Mouse (Mus musculus) hindbrain, embryonic 11.5 days (tissue): ENCODE measurements at regions not wholly inside any gene's neighbourhood (a gene's known extent, or its start where the extent isn't known, plus 50 kb on each side); places are given as distances from the start of the nearest gene placed in this dataset.
"Not testable (repeated sequence)": the region's sequence is repeated elsewhere in the genome, so short reads cannot be mapped to it uniquely, and the experiment has no call there.

Experiments used
- ATAC-seq: fragments of 200-750 bp; cut with Nextera tagmentation; 2 replicates; pipeline ENCODE4 v1.8.0; 2017; ENCODE audit warnings: mild to moderate bottlenecking, moderate TSS enrichment, moderate library complexity; ENCODE audit not compliant: low FRiP score
- DNase-seq: peaks from one replicate; pipeline ENCODE4 v3.0.0-alpha.2; 2015; ENCODE audit warnings: low spot score
- H3K27ac ChIP-seq: fragments of 300-500 bp; sonication (generic); 2 replicates; pipeline ENCODE4 v1.5.1; 2014; ENCODE audit warnings: mild to moderate bottlenecking, low read depth, low read length
- H3K27me3 ChIP-seq: fragments of 300-500 bp; sonication (generic); 2 replicates; pipeline ENCODE4 v1.6.1; 2014; ENCODE audit warnings: mild to moderate bottlenecking, low read length, moderate library complexity, mixed read lengths; ENCODE audit not compliant: control insufficient read depth, insufficient read depth
- H3K36me3 ChIP-seq: fragments of 300-500 bp; sonication (generic); 2 replicates; pipeline ENCODE4 v1.6.1; 2014; ENCODE audit warnings: mild to moderate bottlenecking, low read length, moderate library complexity, mixed read lengths; ENCODE audit not compliant: control insufficient read depth, insufficient read depth
- H3K4me1 ChIP-seq: fragments of 300-500 bp; sonication (generic); replicated peaks from 2 replicates; pipeline ENCODE4 v1.6.1; 2014; ENCODE audit warnings: low read length, mixed read lengths; ENCODE audit not compliant: control insufficient read depth, insufficient read depth
- H3K4me2 ChIP-seq: fragments of 300-500 bp; sonication (generic); replicated peaks from 2 replicates; pipeline ENCODE4 v1.6.1; 2014; ENCODE audit warnings: mild to moderate bottlenecking, low read depth, low read length
- H3K4me3 ChIP-seq: fragments of 300-500 bp; sonication (generic); 2 replicates; pipeline ENCODE4 v1.5.1; 2014; ENCODE audit warnings: low read depth, low read length
- H3K9ac ChIP-seq: fragments of 300-500 bp; sonication (generic); 2 replicates; pipeline ENCODE4 v1.6.1; 2014; ENCODE audit warnings: low read depth, low read length
- H3K9me3 ChIP-seq: fragments of 300-500 bp; sonication (generic); 2 replicates; pipeline ENCODE4 v1.6.1; 2016; ENCODE audit warnings: low read length; ENCODE audit not compliant: control insufficient read depth
- WGBS: fragments of 180-500 bp; shearing (Covaris S2); extraction: QIAGEN DNeasy Blood & Tissue Kit; methylation state at CpG from one replicate; pipeline ENCODE4 v1.1.7; 2014; 5-methylcytosine and 5-hydroxymethylcytosine counted together

GRCm38 (mm10) chr15:19242962-19243361 lies 424.2 kb downstream of the Cdh10 start:
- not testable (repeated sequence) for H3K27me3 ChIP-seq, H3K4me3 ChIP-seq, H3K4me1 ChIP-seq, H3K27ac ChIP-seq, H3K9ac ChIP-seq, ATAC-seq, H3K4me2 ChIP-seq, H3K9me3 ChIP-seq, H3K36me3 ChIP-seq, DNase-seq
- WGBS = 55% methylated on average over 2 of the region's 2 CpGs

- DNase-seq = no peak
- Histone ChIP-seq H3K4me3 (no peak overlapping the region), H3K9ac (no peak overlapping the region), H3K27ac (no peak overlapping the region), H3K27me3 (no peaks in the 10 kb centered on the region), H3K4me2 (no peak overlapping the region), H3K9me3 (no peaks in the 10 kb centered on the region), H3K4me1 (no peaks in the 10 kb centered on the region), H3K36me3 (no peaks in the 10 kb centered on the region)
- ATAC-seq = no peak
- WGBS = 73% methylated on average over 4 of the region's 4 CpGs
Observed at GRCm38 (mm10) chr15:19247489-19247888, 428.7 kb downstream of the Cdh10 start.

- Histone ChIP-seq H3K4me1 (no peaks in the 10 kb centered on the region), H3K27me3 (no peaks in the 10 kb centered on the region), H3K4me3 (no peak overlapping the region), H3K9me3 (no peaks in the 10 kb centered on the region), H3K4me2 (no peak overlapping the region), H3K27ac (no peak overlapping the region), H3K36me3 (no peaks in the 10 kb centered on the region), H3K9ac (no peak overlapping the region)
- ATAC-seq (peak; percentile 30; the same call in 1 of the 2 replicates), DNase-seq (peak; percentile 17)
- 54% methylated on average over 10 of the region's 10 CpGs for WGBS
Observed at GRCm38 (mm10) chr15:19275968-19276826, 457.4 kb downstream of the Cdh10 start.

- H3K27me3 ChIP-seq = no peaks in the 10 kb centered on the region
- no peak for ATAC-seq
- no peak for DNase-seq
- H3K4me1 ChIP-seq = no peaks in the 10 kb centered on the region
- H3K9ac ChIP-seq = no peak overlapping the region
- no peak overlapping the region for H3K27ac ChIP-seq
- WGBS = 92% methylated on average over 1 of the region's 1 CpGs
- no peak overlapping the region for H3K4me2 ChIP-seq
- no peaks in the 10 kb centered on the region for H3K9me3 ChIP-seq
- H3K36me3 ChIP-seq = no peaks in the 10 kb centered on the region
- H3K4me3 ChIP-seq = no peak overlapping the region
Observed at GRCm38 (mm10) chr15:19316380-19316779, 497.6 kb downstream of the Cdh10 start.

- ATAC-seq = no peak
- H3K9me3 ChIP-seq = no peaks in the 10 kb centered on the region
Observed at GRCm38 (mm10) chr15:19356322-19356721, 537.6 kb downstream of the Cdh10 start.

GRCm38 (mm10) chr15:19360650-19361049 lies 541.9 kb downstream of the Cdh10 start:
- Histone ChIP-seq H3K4me3 (no peak overlapping the region), H3K9me3 (no peaks in the 10 kb centered on the region), H3K27me3 (no peaks in the 10 kb centered on the region), H3K9ac (no peak overlapping the region), H3K27ac (no peak overlapping the region), H3K4me1 (no peaks in the 10 kb centered on the region), H3K4me2 (no peak overlapping the region), H3K36me3 (no peaks in the 10 kb centered on the region)
- ATAC-seq (no peak), DNase-seq (peak; percentile 19)
- WGBS = 41% methylated on average over 3 of the region's 3 CpGs

More at GRCm38 (mm10) chr15:19356322-19356721, 537.6 kb downstream of the Cdh10 start:
- H3K4me2 ChIP-seq = no peak overlapping the region
- H3K36me3 ChIP-seq = no peaks in the 10 kb centered on the region
- no peak overlapping the region for H3K9ac ChIP-seq
- no peak overlapping the region for H3K27ac ChIP-seq
- no peak for DNase-seq
- H3K27me3 ChIP-seq = no peaks in the 10 kb centered on the region
- no peaks in the 10 kb centered on the region for H3K4me1 ChIP-seq
- 86% methylated on average over 1 of the region's 1 CpGs for WGBS
- H3K4me3 ChIP-seq = no peak overlapping the region

GRCm38 (mm10) chr15:19389951-19390350 lies 571.2 kb downstream of the Cdh10 start:
- Histone ChIP-seq H3K36me3 (no peaks in the 10 kb centered on the region), H3K9ac (no peak overlapping the region), H3K9me3 (no peaks in the 10 kb centered on the region), H3K4me1 (no peaks in the 10 kb centered on the region), H3K4me2 (no peak overlapping the region), H3K27me3 (no peaks in the 10 kb centered on the region), H3K4me3 (no peak overlapping the region), H3K27ac (no peak overlapping the region)
- WGBS = 88% methylated on average over 4 of the region's 4 CpGs
- DNase-seq (no peak), ATAC-seq (no peak)

GRCm38 (mm10) chr15:19391250-19391982 lies 572.7 kb downstream of the Cdh10 start:
- H3K27ac ChIP-seq = no peak overlapping the region
- no peaks in the 10 kb centered on the region for H3K4me1 ChIP-seq
- no peaks in the 10 kb centered on the region for H3K36me3 ChIP-seq
- no peak overlapping the region for H3K4me2 ChIP-seq
- no peaks in the 10 kb centered on the region for H3K9me3 ChIP-seq
- ATAC-seq = no peak
- 80% methylated on average over 6 of the region's 6 CpGs for WGBS
- DNase-seq = no peak
- no peak overlapping the region for H3K9ac ChIP-seq
- no peak overlapping the region for H3K4me3 ChIP-seq
- no peaks in the 10 kb centered on the region for H3K27me3 ChIP-seq
